Mouse (Mus musculus): ENCODE results near the gene Tmem140.

Tmem140 gene

DNA sequence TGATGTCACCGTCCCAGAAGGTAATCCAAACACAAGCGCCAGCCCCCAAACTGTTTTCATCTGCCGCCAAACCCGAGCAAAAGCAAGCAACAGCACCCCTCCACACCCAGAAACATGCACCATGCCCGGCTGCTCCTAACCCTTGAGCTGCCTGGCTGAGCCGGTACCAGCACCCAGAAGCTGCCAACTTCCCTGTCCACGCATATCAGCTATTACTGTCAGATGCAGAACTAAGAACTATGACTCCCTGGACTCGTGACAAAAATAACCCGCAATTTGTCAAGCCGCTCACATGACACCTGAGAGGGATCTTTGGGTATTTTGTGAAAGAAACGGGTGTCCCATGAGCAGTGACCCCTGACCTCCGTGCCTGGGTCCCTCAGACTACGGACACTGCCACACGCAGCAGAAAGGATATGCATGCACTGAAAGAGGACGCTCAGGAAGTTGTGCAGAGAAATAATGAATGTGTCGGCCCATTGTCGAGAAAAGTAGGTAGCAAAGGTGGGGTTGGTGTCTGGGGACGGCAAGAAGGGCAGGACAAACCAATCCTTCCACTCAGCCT, 44.8 kb downstream of the Tmem140 start:
- DNase-seq (ENCODE audit: low read depth), result no peak

GRCm38 (mm10) chr6:34909631-34910345, 46.8 kb downstream of the Tmem140 start:
- no peak for DNase-seq (ENCODE audit: low read depth)

DNA sequence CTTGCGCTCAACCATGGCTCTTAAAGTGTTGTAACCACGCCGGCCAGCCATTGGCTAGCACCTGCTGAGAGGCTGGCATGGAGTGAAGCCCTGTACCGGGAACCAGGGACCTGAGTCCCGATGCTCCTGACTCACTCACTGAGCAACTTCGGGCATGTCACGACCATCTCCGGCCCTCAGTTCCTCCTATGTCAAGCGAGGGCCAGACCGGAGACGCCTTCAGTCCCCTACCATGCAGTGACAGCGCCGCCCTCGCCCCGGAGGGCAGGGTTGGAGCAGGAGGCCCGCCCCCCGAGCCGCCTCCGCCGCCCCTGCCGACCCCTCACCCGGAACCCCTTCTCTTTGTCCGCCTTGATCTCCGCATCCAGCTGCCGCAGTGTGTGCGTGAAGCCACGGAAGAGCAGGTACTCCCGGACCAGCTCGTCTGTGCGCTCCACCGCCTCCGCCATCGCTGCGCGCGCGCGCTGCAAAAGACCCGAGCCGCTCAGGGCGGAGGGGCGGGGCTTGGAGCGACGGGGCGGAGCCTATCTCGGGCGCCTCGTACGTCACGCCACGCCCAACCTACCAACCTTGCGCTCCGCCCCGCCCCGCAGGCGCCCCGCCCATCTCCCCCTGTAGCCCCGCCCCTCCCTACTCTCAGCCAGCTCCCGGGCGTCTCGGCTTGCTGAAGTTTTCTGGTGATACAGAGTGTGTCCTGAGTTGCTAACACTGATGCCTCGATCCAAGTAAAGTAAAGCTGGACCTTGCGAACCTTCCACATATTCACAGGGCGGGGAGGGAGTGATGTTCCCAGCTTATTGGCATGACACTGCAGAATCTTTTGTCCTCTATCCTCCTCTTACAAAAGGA, 47.6 kb downstream of the Tmem140 start, which contains the start of gene Wdr91:
Gene Wdr91 (minus strand): TSS at position 506 of the 849 bp plus-strand sequence.
- peak; percentile 70 for DNase-seq (ENCODE audit: low read depth)

DNA sequence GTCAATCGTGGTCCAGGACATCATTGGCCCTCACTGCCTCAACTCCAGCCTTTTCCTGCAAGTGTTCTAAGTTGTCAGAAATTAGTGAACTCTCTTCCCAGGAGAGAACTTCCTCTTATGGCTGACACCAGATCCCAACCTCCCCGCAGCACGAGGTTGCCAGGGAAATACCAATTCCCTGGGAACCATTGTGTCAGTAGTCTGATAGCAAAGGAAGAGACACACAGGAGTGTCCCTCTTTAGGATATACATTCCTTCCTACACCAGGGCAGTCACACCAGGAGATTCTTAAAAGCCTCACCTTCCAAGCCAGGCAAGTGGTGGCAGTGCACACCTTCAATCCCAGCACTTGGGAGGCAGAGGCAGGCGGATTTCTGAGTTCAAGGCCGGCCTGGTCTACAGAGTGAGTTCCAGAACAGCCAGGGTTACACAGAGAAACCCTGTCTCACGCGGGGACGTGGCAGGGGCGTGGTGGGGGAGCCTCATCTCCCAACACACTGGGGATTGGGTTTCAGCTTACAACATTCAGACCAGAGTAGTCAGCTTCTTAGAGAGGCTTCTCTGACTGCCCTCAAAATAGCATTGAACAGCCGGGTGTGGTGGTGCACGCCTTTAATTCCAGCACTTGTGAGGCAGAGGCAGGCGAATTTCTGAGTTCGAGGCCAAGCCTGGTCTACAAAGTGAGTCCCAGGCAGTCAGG, 50.5 kb downstream of the Tmem140 start:
- DNase-seq (ENCODE audit: low read depth), result no peak

GRCm38 (mm10) chr6:34914462-34914861, 51.5 kb downstream of the Tmem140 start:
- DNase-seq (ENCODE audit: low read depth), result no peak

DNA sequence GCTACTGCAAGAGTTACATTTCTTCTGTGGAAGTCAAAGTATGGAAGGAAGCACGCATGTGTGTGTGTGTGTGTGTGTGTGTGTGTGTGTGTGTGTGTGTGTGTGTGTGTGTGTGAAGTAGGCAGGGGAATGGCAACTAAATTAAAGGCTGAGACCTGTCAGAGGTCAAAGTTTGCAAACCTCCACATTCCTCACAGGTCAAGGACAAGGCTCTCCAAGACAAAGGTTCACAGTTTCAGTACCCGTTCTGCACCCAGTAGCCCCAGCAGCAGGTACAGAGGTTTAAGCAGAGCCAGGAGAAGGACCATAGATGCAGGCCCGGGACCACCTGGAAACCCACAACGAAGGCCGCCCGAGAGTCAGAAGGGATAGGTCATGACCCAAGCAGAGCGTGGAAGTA, 56.2 kb downstream of the Tmem140 start:
- DNase-seq (ENCODE audit: low read depth), result no peak

DNA sequence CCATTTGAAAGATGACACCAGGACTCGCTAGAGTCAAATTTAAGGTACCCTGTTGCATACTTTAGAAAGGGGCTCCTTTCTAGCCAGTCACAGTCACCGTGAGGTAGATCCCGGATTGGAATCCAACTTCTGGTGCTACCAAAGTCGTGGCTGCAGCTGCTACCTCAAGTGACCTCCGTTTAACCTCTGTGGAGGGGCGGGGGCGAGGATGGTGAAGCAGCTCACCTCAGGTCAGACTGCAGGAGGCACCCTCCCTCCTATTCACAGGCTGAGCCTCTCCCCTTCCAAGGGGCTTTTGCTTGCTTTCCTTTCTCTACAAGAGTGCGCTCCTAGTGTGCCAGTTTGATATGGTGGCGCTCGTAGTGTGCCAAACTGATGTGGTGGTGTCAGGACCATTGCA, 57.0 kb downstream of the Tmem140 start, which contains the start of gene Stra8:
Gene Stra8 (plus strand): TSS at position 208 of the 400 bp plus-strand sequence.
- DNase-seq (ENCODE audit: low read depth), result no peak

DNA sequence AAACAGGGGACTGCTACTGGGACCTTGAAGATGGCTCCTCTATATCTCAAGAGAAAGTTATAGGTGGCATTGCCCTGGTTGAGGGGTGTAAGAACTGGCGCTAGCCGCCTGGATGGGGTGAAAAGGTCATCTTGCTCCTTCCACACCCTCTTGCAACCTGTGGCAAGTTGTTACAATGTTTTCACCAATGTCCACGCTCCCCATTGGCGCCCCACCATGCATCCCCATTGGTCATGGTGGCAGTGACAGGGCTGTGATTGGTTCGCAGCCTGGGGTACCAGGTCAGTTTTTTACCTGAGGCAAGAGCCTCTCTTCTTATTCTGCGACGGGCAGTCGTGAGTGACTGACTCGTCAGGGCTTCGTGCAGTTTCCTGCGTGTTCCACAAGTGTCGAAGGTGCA, 57.7 kb downstream of the Tmem140 start:
- DNase-seq (ENCODE audit: low read depth), result no peak

DNA sequence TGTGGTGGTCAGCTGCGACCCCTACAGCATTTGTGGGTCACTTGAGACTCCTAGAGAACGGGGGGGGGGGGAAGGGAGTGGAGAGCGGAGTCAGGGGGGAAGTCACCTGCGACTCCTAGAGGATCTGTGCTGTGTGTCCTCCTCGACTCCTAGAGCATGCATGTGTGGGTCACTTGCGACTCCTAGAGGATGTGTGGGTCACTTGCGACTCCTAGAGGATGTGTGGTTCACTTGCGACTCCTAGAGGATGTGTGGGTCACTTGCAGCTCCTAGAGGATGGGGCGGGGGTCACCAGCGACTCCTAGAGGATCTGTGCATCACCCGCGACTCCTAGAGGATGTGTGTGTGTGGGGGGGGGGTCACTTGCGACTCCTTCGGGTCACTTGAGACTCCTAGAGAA, 59.0 kb downstream of the Tmem140 start:
- DNase-seq (ENCODE audit: low read depth), result peak; percentile 21
